Mouse (Mus musculus) layer of hippocampus, adult 9-10 months (tissue): ENCODE data around the gene Lrrc8c.
A peak's percentile ranks its signal among the peaks of the same experiment; 100 is the strongest.

ENCODE experiments used
- DNase-seq: peaks from one replicate; pipeline ENCODE4 v3.0.0; 2022; ENCODE audit warnings: low spot score

The Lrrc8c gene

DNA sequence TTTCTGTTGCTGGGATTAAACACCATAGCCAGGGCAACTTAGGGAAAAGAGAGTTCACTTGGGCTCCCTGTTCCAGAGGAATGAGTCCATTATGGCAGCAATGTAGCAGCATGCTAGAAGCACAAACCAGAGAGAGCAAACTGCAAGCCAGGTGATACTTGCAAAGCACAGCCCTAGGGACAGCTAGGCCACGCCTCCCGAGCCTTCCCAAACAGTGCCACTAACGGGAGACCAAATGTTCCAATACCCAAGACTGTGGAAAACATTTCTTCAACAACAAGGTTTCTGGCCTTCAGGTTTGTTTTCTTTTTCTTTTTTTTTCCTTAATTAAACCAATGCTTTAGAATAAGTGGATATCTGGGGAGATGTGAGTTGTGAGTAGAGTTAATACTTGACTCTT lies 38.2 kb downstream of the Lrrc8c start:
- no peak for DNase-seq

GRCm38 (mm10) chr5:105557777-105558240 lies 38.6 kb downstream of the Lrrc8c start:
- peak; percentile 3 for DNase-seq

DNA sequence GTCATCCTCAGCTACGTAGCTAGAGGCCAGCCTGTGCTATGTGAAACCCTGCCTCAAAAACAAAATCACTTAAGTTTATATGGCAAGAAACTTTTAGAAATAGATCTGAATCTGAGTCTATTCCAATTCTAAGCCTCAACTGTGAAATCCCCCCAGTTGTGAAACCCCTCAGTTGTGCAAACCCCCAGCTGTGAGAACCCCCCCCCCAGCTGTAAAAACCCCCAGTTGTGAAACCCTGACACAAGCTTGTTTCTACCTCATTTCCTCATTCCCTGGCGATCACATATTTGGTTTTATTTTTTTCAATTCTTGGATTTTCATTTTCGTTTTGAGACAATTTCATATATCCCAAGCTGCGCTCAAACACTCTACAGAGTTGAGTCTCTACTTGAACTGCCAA lies 39.3 kb downstream of the Lrrc8c start:
- no peak for DNase-seq

DNA sequence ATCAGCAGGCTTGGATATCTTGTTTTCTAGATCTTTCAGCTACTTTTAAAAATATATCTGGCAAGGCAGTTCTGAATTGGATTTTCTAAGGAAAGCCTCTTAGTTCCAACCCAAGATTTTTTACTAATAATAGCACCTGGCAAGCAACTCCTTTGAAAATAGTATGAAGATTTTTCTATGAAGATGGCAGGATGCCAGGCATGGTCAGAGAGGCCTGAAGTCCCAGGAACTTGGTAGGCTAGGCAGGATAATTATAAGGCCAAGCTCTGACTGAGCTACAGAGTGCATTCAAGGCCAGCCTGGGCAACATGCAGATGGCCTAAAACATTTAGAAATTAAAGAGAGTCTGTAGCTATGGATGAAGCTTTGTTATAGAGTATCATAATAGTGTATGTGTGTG lies 42.7 kb downstream of the Lrrc8c start:
- DNase-seq, result no peak

- DNase-seq, result no peak
Measured at GRCm38 (mm10) chr5:105564761-105565160, 45.6 kb downstream of the Lrrc8c start.

DNA sequence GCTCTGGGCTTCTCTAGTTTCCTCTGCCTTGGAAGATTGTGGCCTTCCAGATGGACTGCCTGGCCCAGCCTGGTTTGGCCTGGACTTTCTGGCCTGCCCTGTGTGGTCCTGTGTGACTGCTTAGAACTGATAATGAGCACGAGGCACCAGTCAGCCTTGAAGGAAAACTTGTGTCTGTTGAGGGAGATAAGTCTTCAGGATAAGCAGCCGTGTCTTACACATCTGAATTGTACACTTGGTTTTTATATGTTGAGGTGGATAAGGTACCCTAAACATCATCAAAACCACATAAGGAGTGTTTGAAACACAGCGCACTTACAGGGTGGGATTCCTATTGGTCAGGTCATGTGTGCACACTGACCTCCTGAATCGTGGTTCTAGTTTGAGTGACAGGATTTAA lies 46.6 kb downstream of the Lrrc8c start:
- DNase-seq, result no peak

DNA sequence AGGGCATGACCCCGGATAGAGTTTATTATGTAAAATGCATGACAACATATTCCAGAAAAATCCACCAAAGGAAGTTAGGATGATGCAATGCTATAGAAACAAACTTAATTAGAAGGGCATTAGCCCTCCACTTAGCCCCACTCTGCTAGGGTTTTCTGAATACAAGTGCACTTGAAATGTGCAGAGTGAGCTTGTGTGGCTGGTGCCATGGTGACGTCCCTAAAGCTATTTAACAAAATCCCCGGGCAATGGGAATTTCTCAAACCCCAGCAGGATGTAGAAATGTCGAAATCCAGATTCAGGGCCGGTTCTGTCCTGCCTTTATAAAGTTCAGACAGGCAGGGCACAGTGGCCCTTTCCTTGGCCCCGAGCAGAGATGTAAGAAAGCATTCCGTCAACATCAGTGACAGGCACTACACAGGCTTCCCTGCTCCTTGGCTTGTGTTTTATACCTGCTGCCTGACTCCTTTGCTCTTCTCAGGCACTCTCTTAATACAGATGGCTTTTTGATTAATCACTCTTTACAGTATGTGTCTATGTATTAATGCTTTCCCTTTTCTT lies 47.7 kb downstream of the Lrrc8c start:
- DNase-seq, result no peak

DNA sequence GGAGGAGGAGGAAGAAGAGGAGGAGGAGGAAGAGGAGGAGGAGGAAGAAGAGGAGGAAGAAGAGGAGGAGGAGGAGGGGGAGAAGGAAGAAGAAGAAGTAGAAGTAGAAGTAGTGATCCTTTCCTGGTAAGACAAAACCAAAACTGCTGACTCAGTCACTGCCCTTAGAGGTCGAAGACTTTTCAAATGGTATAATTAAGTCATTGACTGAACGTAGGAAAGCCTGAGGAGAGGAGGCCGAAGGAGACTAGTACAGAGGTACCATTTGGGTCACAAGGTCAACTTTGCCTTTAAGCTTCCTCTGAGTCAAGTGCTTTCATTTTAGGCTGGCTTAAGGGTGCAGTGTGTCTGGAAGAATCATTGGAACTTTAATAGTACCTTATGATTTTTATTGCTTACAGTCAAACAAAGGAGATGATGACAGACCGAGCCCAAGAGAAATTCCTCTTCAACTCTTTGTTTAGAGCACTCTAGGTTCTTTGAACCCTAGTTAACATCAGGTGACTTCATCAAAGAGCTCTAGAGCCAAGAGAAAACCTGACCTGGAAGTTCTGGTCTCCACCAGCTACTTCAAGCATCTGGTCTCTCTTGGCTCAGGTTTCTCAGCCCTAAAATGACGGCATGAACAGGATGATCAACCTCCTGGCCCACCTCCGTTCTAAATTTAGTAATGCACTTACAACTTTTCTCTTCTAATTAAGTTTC lies 49.0 kb downstream of the Lrrc8c start:
- no peak for DNase-seq

DNA sequence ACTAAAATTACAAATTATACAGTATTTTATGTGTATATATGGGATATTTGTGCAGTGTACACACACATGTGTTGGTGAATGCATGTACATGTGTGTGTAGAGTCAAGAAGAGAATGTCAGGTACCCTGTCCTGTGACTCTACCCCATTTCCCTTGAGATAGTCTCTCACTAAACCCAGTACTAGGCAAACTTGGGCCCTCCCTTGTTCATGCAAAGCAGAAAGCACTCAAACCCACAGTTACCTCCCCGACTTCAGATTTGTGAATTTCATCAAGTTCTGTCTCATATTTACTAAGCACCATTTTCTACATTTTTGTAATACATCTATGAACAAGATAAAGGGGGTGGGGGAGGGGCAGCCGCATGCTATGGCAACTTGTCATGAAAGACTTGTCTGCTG lies 50.0 kb downstream of the Lrrc8c start:
- no peak for DNase-seq

DNA sequence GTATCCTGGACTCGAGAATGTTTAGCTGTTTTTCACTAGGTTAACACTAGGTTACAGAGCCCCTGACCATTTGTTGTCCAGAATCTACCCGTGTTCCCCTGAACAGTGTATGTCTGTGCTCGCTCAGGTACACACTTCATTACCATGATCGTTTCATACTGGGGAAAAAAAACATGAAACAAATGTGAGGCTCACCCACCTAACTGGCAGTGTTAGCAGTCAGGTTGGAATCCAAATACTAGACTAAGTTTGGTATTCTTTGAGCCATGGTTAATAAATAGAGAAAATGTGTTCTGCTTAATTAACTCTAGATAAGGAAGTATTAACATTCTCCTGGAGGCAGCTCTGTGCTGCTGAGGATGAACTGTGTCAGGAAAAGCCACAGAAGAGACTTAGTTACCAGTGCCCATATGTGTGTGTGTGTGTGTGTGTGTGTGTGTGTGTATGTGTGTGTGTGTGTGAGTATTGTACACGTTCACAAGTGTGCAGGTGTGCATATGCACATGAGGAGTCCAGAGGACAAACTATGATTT lies 53.0 kb downstream of the Lrrc8c start:
- no peak for DNase-seq

GRCm38 (mm10) chr5:105572876-105573275 lies 53.7 kb downstream of the Lrrc8c start:
- no peak for DNase-seq

GRCm38 (mm10) chr5:105574835-105575234 lies 55.6 kb downstream of the Lrrc8c start:
- DNase-seq, result no peak

DNA sequence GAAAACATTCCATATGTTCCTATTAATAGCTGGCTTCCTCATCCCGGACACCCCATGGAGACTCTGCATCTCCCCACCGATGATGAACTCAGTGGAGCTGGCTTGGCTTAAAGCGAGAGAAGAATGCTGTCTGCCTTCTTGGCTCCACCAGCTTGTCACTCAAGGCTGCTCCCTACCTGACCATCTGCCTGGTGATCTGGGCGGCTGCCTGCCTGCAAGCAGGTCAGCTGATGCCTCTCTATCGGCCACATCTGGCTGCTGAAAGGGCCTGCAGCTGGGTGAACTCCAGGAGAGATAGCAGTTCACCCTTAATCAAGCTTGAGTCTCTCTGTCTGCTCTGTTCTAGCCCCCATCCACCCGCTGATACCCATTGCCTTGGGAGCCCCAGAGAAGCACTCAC lies 56.7 kb downstream of the Lrrc8c start:
- DNase-seq, result no peak

GRCm38 (mm10) chr5:105580909-105581308 lies 61.7 kb downstream of the Lrrc8c start:
- no peak for DNase-seq

DNA sequence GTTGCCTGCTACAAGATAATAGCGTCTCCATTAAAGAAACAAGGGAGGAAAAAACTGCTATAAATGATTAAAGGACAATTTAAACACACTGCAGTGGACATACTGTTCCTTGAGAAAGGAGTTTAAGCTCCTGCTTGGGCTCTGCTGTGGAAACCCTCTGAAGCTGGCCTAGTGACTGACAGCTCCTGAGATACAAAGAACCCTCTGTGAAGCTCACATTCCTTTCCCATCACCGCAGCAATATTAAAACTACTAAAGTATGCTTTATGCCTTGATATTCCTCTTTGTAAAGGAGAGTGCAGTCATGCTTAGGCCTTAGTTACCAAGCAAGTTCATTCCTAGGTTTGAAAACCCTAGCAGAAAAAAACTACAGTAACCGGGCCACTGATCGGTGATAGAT lies 66.7 kb downstream of the Lrrc8c start:
- no peak for DNase-seq

GRCm38 (mm10) chr5:105586655-105587054 lies 67.5 kb downstream of the Lrrc8c start:
- DNase-seq, result no peak

- no peak for DNase-seq
Measured at GRCm38 (mm10) chr5:105587471-105587870, 68.3 kb downstream of the Lrrc8c start.

GRCm38 (mm10) chr5:105588683-105589082 lies 69.5 kb downstream of the Lrrc8c start:
- DNase-seq, result no peak

GRCm38 (mm10) chr5:105589119-105589518 lies 69.9 kb downstream of the Lrrc8c start:
- DNase-seq, result no peak

- DNase-seq, result no peak
Measured at GRCm38 (mm10) chr5:105592396-105592795, 73.2 kb downstream of the Lrrc8c start.

GRCm38 (mm10) chr5:105593630-105594029 lies 74.4 kb downstream of the Lrrc8c start:
- DNase-seq, result no peak

GRCm38 (mm10) chr5:105598866-105599265 lies 79.7 kb downstream of the Lrrc8c start:
- DNase-seq, result no peak

- no peak for DNase-seq
Measured at GRCm38 (mm10) chr5:105599315-105599714, 80.1 kb downstream of the Lrrc8c start.

DNA sequence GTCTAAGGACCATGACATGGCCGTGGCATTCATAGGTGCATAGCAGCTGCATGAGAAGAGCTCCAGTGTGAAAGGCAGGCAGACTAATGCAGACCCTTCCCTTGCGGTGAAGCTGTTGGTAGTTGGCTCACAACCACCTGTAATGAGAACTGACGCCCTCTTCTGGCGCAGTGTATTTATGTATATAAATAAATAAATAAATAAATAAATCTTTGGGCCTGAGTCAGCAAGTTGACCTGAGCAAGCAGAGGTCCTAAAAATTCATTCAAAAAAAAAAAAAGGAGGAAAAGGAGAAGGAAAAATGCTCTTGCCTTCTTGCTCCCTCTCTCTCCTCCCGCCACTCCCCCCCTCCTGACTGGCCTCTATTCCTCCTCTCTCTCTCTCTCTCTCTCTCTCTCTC lies 81.8 kb downstream of the Lrrc8c start:
- DNase-seq, result no peak
